ENCODE assay signal across 10 mouse cellular contexts in genomic region chr14:31406154-31406810, GRCm38 (mm10). TPM values are rescaled to one million over a fixed set of nuclear protein-coding genes. Genes with fewer than 3 reads are reported as not detected.
DNase-seq lines count a peak whose midpoint lies in the region; ATAC-seq and TF ChIP-seq lines count a peak whose summit lies in the region.
"Had no signal": no experiment of that assay in that cellular context is flagged by ENCODE, and none has a peak within 500 bp of the region (broad histone marks: within the 10 kb centered on the region; RNA-seq: fewer than 3 reads in every experiment).

No protein-coding gene starts in this region.

- H3K9ac ChIP-seq in intestine, postnatal 0 days (ENCODE audit: low read depth, low read length) = no peak overlapping the region

- H3K4me1 ChIP-seq in heart, embryonic 10.5 days = peaks cover 100% of the 10 kb centered on the region
- H3K4me1 ChIP-seq in intestine, postnatal 0 days (replicated peaks; ENCODE audit: control insufficient read depth, insufficient read depth, low read length) = 0 out of 2 replicates have a peak, but pooled peaks cover 6% of the 10 kb centered on the region

- no peak for TF ChIP-seq CTCF in left cerebral cortex, adult 2 months (IDR thresholded peaks at IDR 0.05)
- TF ChIP-seq CTCF in intestine, postnatal 0 days (IDR thresholded peaks at IDR 0.05; ENCODE audit: low read depth) = no peak

- no peak for DNase-seq in heart, embryonic 10.5 days (ENCODE audit: low spot score)
- DNase-seq in heart, postnatal 36 days = no peak
- DNase-seq in left cerebral cortex, adult 2 months (ENCODE audit: extremely low spot score in 1 of 2, low spot score in 2 of 2) = no peak
- no peak for DNase-seq in left cerebral cortex, adult 18-20 months (ENCODE audit: low spot score in 2 of 2)
- peak; percentile 89 for DNase-seq in brain, adult 2 months (ENCODE audit: low read depth, low spot score)
- peak; percentile 72 to 89 for DNase-seq in cerebellum, postnatal 14 days
- no peak for DNase-seq in thymus, postnatal 10 days (ENCODE audit: low spot score in 2 of 2)
- DNase-seq: thymus, adult 2 months had no signal

- ATAC-seq in intestine, postnatal 0 days = no peak
- ATAC-seq: midbrain, embryonic 16.5 days had no signal

- no peak overlapping the region for H3K4me2 ChIP-seq in intestine, postnatal 0 days (replicated peaks; ENCODE audit: low read depth)

- H3K4me3 ChIP-seq in heart, embryonic 10.5 days = no peak overlapping the region
- no peak overlapping the region for H3K4me3 ChIP-seq in left cerebral cortex, adult 2 months
- H3K4me3 ChIP-seq in intestine, postnatal 0 days (ENCODE audit: low read depth, low read length) = no peak overlapping the region

- no peaks in the 10 kb centered on the region for H3K9me3 ChIP-seq in heart, embryonic 10.5 days
- H3K9me3 ChIP-seq in intestine, postnatal 0 days (ENCODE audit: control insufficient read depth) = no peaks in the 10 kb centered on the region

- peaks cover 21% of the 10 kb centered on the region; the same call in 1 of the 2 replicates for H3K36me3 ChIP-seq in heart, embryonic 10.5 days
- H3K36me3 ChIP-seq in intestine, postnatal 0 days (ENCODE audit: control insufficient read depth, insufficient read depth) = no peaks in the 10 kb centered on the region

- H3K27me3 ChIP-seq in heart, embryonic 10.5 days (ENCODE audit: insufficient read depth, poor library complexity, severe bottlenecking) = no peaks in the 10 kb centered on the region
- no peaks in the 10 kb centered on the region for H3K27me3 ChIP-seq in intestine, postnatal 0 days (replicated peaks; ENCODE audit: control insufficient read depth, insufficient read depth, low read length)

- 80% methylated on average over 12 of the region's 12 CpGs for WGBS in heart, embryonic 10.5 days
- WGBS in intestine, postnatal 0 days = 90% methylated on average over 12 of the region's 12 CpGs

- H3K27ac ChIP-seq in heart, embryonic 10.5 days = peak overlapping the region; percentile 87
- H3K27ac ChIP-seq in left cerebral cortex, adult 2 months = peak overlapping the region; percentile 53; the same call in 1 of the 2 replicates
- H3K27ac ChIP-seq in intestine, postnatal 0 days (ENCODE audit: low read depth, low read length) = no peak overlapping the region

- intact Hi-C loops in heart, postnatal 36 days (cut with DNase I) = no loop called here
- intact Hi-C loops in left cerebral cortex, adult 2 months (cut with DNase I) = no loop called here

RNA-seq across cellular contexts. Expression of gene Sh3bp5, which starts 29.6 kb away (rescaled TPM):
- 26.5 and 30.1 TPM in 2 replicates for polyA plus RNA-seq in heart, embryonic 10.5 days (2016; fragmentation: Nextera tagmentation; extraction: Ambion mirVana)
- 10 to 100 TPM; 56.4 to 60.6 TPM for total RNA-seq in heart, postnatal 36 days (2021)
- total RNA-seq in left cerebral cortex, adult 2 months (2021) = 10 to 100 TPM; 63.5 to 65.4 TPM
- 10 to 100 TPM; 61.4 to 68.3 TPM for total RNA-seq in left cerebral cortex, adult 18-20 months (2021)
- 12.0 and 12.4 TPM in 2 replicates for polyA plus RNA-seq in intestine, postnatal 0 days (2015; fragmentation: Nextera tagmentation; extraction: Ambion mirVana)

Comparison
In these comparisons a context has a peak if more than half of its experiments do, and no peak if none do; other contexts are left out.
1. DNase-seq: peak in brain, adult 2 months (single experiment) and cerebellum, postnatal 14 days (2 of 2); none in heart, embryonic 10.5 days (single experiment), heart, postnatal 36 days (0 of 2), left cerebral cortex, adult 2 months (0 of 2), left cerebral cortex, adult 18-20 months (0 of 2) and thymus, postnatal 10 days (0 of 2).